Mouse (Mus musculus): ENCODE results near the gene Zfp64. TPM values are rescaled to one million over a fixed set of nuclear protein-coding genes. Genes with fewer than 3 reads are reported as not detected.

Zfp64 gene
- polyA plus RNA-seq, 1 experiment, result 18.9 TPM

DNA sequence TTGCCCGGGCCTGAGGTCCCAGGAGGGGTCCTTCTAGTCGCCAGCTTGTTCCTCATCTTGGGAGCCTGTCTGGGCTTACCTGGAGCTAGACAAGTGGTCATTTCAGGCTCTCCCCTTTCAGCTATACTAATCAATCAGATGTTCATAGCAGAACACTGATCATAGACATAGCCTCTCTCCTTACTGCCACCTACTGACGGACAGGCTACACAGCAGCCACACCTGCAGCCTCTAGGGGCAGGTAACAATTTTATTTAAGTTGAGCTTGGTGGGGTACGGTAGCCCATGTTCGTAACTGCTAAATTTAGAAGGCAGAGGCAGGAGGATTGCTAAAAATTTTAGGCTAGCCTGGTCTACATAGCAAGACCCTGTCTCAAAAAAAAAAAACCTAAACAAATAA, 73.5 kb downstream of the Zfp64 start:
- H3K27ac ChIP-seq (ENCODE audit: insufficient read depth, low read length), result no peak overlapping the region
- 0 out of 2 replicates have a peak, but pooled peaks cover 2% of the 10 kb centered on the region for H3K4me1 ChIP-seq (ENCODE audit: control insufficient read depth, insufficient read depth, low read length)
- TF ChIP-seq POLR2A (IDR thresholded peaks at IDR 0.05; ENCODE audit: extremely low read depth, insufficient read depth, low read length) (no peak), CTCF (IDR thresholded peaks at IDR 0.05; ENCODE audit: extremely low read depth, insufficient read depth, low read length) (peak; percentile 64)
- no peak overlapping the region for H3K4me3 ChIP-seq (ENCODE audit: insufficient read depth, low read length)

DNA sequence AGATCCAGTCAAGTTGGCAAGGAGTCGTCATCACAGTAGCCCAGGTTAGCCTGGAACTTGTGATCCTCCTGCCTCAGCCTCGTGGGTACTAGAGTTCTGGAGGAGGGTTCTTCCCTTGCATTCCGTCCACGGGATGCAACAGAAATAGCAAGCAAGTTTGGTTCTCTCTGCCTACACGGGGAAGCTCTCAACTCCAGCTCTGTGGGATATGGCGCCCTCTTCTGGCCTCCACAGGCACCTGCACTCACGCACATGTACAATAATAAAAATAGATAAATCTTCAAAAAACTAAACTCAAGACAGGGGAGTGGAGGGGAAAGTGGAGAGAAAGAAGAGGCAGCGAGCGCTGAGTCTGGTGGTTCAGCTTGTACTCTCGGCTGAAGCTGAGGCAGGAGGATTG, 75.8 kb downstream of the Zfp64 start:
- 0 out of 2 replicates have a peak, but pooled peaks cover 2% of the 10 kb centered on the region for H3K4me1 ChIP-seq (ENCODE audit: control insufficient read depth, insufficient read depth, low read length)

DNA sequence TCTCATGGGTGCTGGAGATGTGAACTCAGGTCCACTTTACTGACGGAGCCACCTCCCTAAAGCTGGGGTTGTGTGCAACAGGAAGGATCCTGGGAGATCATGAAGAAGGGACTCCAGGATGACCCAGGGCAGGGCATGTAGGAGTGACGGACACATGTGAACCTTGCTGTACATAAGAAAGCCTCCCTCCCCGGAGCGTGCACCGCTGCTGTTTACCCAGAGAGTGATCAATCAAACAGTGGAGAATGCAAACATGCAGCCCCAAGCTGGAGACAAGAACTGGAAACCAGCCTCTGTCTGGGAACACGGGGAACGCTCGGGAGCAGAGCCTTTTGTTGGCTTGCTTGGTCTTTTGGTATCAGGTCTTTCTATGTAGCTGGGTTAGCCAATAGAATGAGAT, 76.7 kb downstream of the Zfp64 start:
- no peak overlapping the region for H3K27ac ChIP-seq (ENCODE audit: insufficient read depth, low read length)
- 0 out of 2 replicates have a peak, but pooled peaks cover 2% of the 10 kb centered on the region for H3K4me1 ChIP-seq (ENCODE audit: control insufficient read depth, insufficient read depth, low read length)
- no peak overlapping the region for H3K4me3 ChIP-seq (ENCODE audit: insufficient read depth, low read length)
- TF ChIP-seq CTCF (IDR thresholded peaks at IDR 0.05; ENCODE audit: extremely low read depth, insufficient read depth, low read length) (no peak), POLR2A (IDR thresholded peaks at IDR 0.05; ENCODE audit: extremely low read depth, insufficient read depth, low read length) (no peak)

More for the DNA sequence above, 75.8 kb downstream of the Zfp64 start:
- no peak for TF ChIP-seq POLR2A (IDR thresholded peaks at IDR 0.05; ENCODE audit: extremely low read depth, insufficient read depth, low read length)
- no peak for TF ChIP-seq CTCF (IDR thresholded peaks at IDR 0.05; ENCODE audit: extremely low read depth, insufficient read depth, low read length)
- H3K27ac ChIP-seq (ENCODE audit: insufficient read depth, low read length), result no peak overlapping the region
- H3K4me3 ChIP-seq (ENCODE audit: insufficient read depth, low read length), result no peak overlapping the region

DNA sequence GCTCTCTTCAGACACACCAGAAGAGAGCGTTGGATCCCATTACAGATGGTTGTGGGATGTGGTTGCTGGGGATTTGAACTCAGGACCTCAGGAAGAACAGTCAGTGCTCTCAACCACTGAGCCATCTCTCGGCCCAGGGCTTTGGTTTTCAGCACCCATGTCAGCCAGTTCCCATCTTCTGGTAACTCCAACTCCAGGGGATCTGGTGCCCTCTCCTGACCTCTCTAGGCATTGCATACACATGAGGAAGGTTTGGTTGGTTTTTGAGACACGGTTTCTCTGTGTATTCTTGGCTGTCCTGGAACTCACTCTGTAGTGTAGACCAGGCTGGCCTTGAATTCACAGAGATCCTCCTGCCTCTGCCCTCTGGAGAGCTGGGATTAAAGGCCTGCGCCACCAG, 77.2 kb downstream of the Zfp64 start:
- Histone ChIP-seq H3K4me1 (ENCODE audit: control insufficient read depth, insufficient read depth, low read length) (0 out of 2 replicates have a peak, but pooled peaks cover 2% of the 10 kb centered on the region), H3K4me3 (ENCODE audit: insufficient read depth, low read length) (no peak overlapping the region), H3K27ac (ENCODE audit: insufficient read depth, low read length) (no peak overlapping the region)
- TF ChIP-seq POLR2A (IDR thresholded peaks at IDR 0.05; ENCODE audit: extremely low read depth, insufficient read depth, low read length), result no peak
- 0 out of 2 replicates have a peak, but pooled peaks have one; percentile 6 for TF ChIP-seq CTCF (IDR thresholded peaks at IDR 0.05; ENCODE audit: extremely low read depth, insufficient read depth, low read length)

DNA sequence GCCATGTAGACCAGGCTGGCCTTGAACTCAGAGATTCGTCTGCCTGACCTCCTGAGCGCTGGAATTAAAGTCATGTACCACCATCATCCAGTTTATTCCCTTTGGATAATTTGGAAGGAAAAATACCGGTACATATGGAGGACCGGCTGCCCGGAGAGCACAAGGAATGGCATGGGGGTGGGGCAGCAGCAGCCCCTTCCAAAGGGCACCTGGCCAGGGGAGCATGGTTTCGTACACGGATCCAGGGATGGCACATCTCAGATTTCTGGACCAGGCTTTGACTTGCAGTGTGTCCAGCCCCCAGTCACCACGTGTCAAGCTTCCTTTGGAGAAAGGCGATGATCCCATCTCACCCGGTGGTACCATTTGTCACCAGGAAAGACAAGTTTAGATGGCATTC, 78.8 kb downstream of the Zfp64 start:
- H3K27ac ChIP-seq (ENCODE audit: insufficient read depth, low read length), result no peak overlapping the region
- H3K4me1 ChIP-seq (ENCODE audit: control insufficient read depth, insufficient read depth, low read length), result no peaks in the 10 kb centered on the region
- no peak overlapping the region for H3K4me3 ChIP-seq (ENCODE audit: insufficient read depth, low read length)
- TF ChIP-seq CTCF (IDR thresholded peaks at IDR 0.05; ENCODE audit: extremely low read depth, insufficient read depth, low read length) (no peak), POLR2A (IDR thresholded peaks at IDR 0.05; ENCODE audit: extremely low read depth, insufficient read depth, low read length) (no peak)

DNA sequence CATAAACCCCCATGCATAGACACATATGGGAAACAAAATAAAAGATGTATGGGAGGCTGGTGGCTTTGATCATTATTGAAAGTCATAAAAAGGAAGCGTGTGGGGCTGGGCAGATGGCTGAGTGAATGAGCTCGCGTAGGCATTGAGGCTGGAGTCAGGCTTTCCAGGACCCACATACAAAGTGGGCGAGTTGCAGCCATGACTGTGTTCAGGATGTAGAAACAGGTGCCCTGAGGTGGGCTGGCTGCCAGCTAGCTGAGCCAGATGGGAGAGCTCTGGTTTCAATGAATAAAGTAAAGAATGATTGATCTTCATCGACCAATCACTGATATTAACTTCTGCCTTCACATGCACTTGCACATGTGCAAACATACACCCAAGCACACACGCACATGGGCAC, 80.9 kb downstream of the Zfp64 start:
- Histone ChIP-seq H3K4me3 (ENCODE audit: insufficient read depth, low read length) (no peak overlapping the region), H3K4me1 (ENCODE audit: control insufficient read depth, insufficient read depth, low read length) (no peaks in the 10 kb centered on the region), H3K27ac (ENCODE audit: insufficient read depth, low read length) (no peak overlapping the region)
- TF ChIP-seq POLR2A (IDR thresholded peaks at IDR 0.05; ENCODE audit: extremely low read depth, insufficient read depth, low read length) (no peak), CTCF (IDR thresholded peaks at IDR 0.05; ENCODE audit: extremely low read depth, insufficient read depth, low read length) (no peak)

DNA sequence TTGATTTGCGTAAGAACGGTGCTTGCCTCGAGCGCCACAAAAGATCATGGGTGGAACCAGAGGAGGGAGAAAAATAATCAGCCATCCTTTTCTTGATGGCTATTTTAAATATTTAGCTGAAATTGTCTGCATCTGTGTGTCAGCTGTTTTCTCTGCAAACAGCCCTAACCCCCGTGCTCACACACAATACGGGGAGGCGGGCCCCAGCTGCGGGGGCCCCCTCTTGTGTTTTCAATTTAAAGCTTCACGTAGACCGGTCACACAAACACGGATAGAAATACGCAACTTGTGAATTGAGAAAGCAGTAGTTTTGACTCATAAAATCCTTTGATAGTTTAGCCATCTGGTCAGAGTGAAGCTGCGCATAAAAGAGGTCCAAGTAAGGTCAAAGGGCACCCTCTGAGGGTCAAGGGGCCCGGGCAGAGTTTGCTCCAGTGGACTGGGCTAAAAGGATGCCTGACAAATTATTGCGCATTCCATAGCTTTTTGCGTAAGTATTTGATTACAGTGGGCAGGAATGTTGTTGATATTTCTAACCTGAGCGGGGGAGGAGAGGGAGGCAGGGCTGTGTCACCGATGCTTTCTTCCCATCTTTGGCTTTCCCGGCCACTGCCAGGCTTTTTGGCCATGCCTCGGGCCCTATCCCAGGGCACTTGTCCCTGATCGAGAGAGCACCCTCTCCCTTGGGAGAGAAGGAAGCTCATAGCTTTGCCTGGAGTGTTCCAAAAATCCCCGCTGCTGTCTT, 83.4 kb downstream of the Zfp64 start:
- Histone ChIP-seq H3K27ac (ENCODE audit: insufficient read depth, low read length) (no peak overlapping the region), H3K4me1 (ENCODE audit: control insufficient read depth, insufficient read depth, low read length) (no peaks in the 10 kb centered on the region), H3K4me3 (ENCODE audit: insufficient read depth, low read length) (no peak overlapping the region)
- TF ChIP-seq POLR2A (IDR thresholded peaks at IDR 0.05; ENCODE audit: extremely low read depth, insufficient read depth, low read length) (no peak), CTCF (IDR thresholded peaks at IDR 0.05; ENCODE audit: extremely low read depth, insufficient read depth, low read length) (no peak)

DNA sequence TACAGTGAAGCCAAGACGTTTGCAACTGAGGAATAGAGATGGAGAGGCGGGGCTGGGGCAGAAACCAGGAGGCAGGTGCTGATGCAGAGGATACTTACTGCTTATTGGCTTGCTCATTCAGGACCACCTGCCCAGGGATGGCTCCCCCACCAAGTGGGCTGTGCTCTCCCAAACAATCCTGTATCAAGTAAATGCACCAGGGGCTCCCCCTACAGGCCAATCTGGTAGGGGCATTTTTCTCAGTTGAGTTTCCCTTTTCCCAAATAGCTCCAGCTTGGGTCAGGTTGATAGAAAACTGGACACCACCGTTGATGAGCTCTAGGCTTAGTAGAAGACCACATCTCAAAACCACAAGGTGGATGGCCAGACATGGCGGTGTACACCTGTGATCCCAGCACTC, 84.9 kb downstream of the Zfp64 start:
- H3K27ac ChIP-seq (ENCODE audit: insufficient read depth, low read length), result no peak overlapping the region
- H3K4me3 ChIP-seq (ENCODE audit: insufficient read depth, low read length), result no peak overlapping the region
- TF ChIP-seq CTCF (IDR thresholded peaks at IDR 0.05; ENCODE audit: extremely low read depth, insufficient read depth, low read length), result peak; percentile 38; the same call in 1 of the 2 replicates
- TF ChIP-seq POLR2A (IDR thresholded peaks at IDR 0.05; ENCODE audit: extremely low read depth, insufficient read depth, low read length), result no peak
- no peaks in the 10 kb centered on the region for H3K4me1 ChIP-seq (ENCODE audit: control insufficient read depth, insufficient read depth, low read length)

DNA sequence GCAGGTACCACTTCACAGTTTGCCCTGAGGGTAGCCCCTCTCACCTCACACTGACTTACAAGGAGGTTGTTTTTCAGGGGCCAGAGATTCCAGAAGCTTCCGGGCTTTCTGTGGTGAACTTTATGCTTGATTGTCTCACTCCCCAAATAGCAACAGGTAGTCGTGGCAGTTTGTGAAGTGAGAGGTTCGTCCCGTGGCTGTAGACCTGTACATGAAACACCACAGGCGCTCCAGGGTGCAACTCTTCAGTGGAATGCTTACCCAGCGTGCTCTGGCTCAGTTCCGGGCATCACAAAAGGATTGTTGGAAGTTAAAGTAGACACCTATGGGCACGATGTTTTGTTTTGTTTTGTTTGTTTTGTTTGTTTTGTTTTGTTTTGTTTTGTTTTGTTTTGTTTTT, 88.4 kb downstream of the Zfp64 start:
- no peak for TF ChIP-seq CTCF (IDR thresholded peaks at IDR 0.05; ENCODE audit: extremely low read depth, insufficient read depth, low read length)
- no peak for TF ChIP-seq POLR2A (IDR thresholded peaks at IDR 0.05; ENCODE audit: extremely low read depth, insufficient read depth, low read length)
- H3K27ac ChIP-seq (ENCODE audit: insufficient read depth, low read length), result no peak overlapping the region
- H3K4me3 ChIP-seq (ENCODE audit: insufficient read depth, low read length), result no peak overlapping the region

DNA sequence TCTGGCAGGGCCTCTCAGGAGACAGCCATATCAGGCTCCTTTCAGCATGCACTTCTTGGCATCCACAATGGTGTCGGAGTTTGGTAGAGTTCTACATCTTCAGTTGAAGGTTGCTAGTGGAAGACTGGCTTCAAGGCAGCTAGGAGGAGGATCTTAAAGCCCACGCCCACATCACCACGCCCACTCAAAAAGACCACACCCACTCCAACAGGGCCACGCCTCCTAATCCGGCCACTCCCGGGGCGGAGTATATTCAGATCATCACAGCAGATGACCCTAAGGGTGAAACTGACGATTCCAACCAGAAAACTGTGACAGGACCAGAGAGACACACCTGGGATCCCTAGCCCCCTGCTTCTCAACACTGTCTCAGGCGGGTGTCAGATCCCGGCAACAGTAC, 89.0 kb downstream of the Zfp64 start:
- Histone ChIP-seq H3K4me1 (ENCODE audit: control insufficient read depth, insufficient read depth, low read length) (no peaks in the 10 kb centered on the region), H3K27ac (ENCODE audit: insufficient read depth, low read length) (no peak overlapping the region), H3K4me3 (ENCODE audit: insufficient read depth, low read length) (no peak overlapping the region)
- TF ChIP-seq POLR2A (IDR thresholded peaks at IDR 0.05; ENCODE audit: extremely low read depth, insufficient read depth, low read length) (no peak), CTCF (IDR thresholded peaks at IDR 0.05; ENCODE audit: extremely low read depth, insufficient read depth, low read length) (no peak)

More for the DNA sequence above, 88.4 kb downstream of the Zfp64 start:
- H3K4me1 ChIP-seq (ENCODE audit: control insufficient read depth, insufficient read depth, low read length), result no peaks in the 10 kb centered on the region
